Mouse (Mus musculus) spleen, adult 2 months (tissue): ENCODE results near the gene Adgrg2. TPM values are rescaled to one million over a fixed set of nuclear protein-coding genes. Genes with fewer than 3 reads are reported as not detected.

Experiments used
- DNase-seq, 2 experiments: peaks; one replicate each; pipeline versions ENCODE4 v3.0.0 to v3.0.0-alpha.2; 2012 to 2021; ENCODE audit warnings: low spot score in 2 of 2, low read depth in 1 of 2
- H3K27ac ChIP-seq: fragments of 200-500 bp; 2 replicates; pipeline ENCODE4 v1.5.1; 2012; ENCODE audit warnings: low read length, inconsistent platforms; ENCODE audit not compliant: insufficient read depth
- H3K27me3 ChIP-seq: fragments of 200-500 bp; 2 replicates; pipeline ENCODE4 v1.6.1; 2012; ENCODE audit warnings: mild to moderate bottlenecking, moderate library complexity, low read length, inconsistent platforms; ENCODE audit not compliant: control insufficient read depth, insufficient read depth
- H3K36me3 ChIP-seq: fragments of 200-500 bp; 2 replicates; pipeline ENCODE4 v1.6.1; 2012; ENCODE audit warnings: mild to moderate bottlenecking, low read length, inconsistent platforms; ENCODE audit not compliant: control insufficient read depth, insufficient read depth
- H3K4me1 ChIP-seq: fragments of 200-500 bp; 2 replicates; pipeline ENCODE4 v1.6.1; 2011; ENCODE audit warnings: inconsistent platforms; ENCODE audit not compliant: control insufficient read depth, insufficient read depth, insufficient read length
- H3K4me3 ChIP-seq: fragments of 200-500 bp; 2 replicates; pipeline ENCODE4 v1.5.1; 2011; ENCODE audit warnings: mild to moderate bottlenecking, inconsistent platforms; ENCODE audit not compliant: insufficient read depth, insufficient read length; ENCODE audit errors: extremely low read depth
- CTCF ChIP-seq: fragments of 200-500 bp; IDR thresholded peaks from 2 replicates; pipeline ENCODE4 v1.5.1; 2011; ENCODE audit warnings: mild to moderate bottlenecking, inconsistent platforms; ENCODE audit not compliant: insufficient read depth, insufficient read length, insufficient replicate concordance; ENCODE audit errors: extremely low read depth
- POLR2A ChIP-seq: fragments of 200-500 bp; IDR thresholded peaks from 2 replicates; pipeline ENCODE4 v1.6.1; 2011; ENCODE audit warnings: low read depth, low read length, inconsistent platforms
- WGBS: fragments of 180-500 bp; shearing (Covaris S2); methylation state at CpG from one replicate; pipeline ENCODE4 v1.1.7; 2018; 5-methylcytosine and 5-hydroxymethylcytosine counted together
- polyA plus RNA-seq: library from polyadenylated mRNA; depleted of rRNA; stranded (reverse); fragments of >200 nt; gene quantifications from 2 replicates; pipeline ENCODE4 v1.2.3, GENCODE M21; 2012

Gene Adgrg2
- polyA plus RNA-seq, 1 experiment: 1.2 TPM

DNA sequence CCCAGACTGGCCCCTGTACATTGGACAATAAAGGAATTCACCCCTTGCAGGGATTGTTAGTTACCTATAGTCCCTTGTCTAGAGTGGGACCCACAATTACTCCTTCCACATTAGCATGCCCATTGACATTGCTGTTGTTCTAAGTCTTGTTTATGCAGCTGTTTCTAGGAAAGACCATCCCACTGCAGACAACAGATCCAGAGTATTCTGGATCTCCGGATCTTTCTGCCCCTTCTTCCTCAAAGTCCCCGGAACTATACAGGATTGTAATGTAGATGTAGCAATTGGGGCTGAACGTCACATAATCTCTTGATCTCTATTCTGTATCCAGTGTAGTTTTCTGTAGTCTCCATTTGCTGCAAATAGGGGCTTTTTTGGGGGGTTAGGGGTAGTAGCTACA, 57.9 kb downstream of the Adgrg2 start:
- DNase-seq: no peak
- WGBS: 87% methylated on average over 3 of the region's 3 CpGs

DNA sequence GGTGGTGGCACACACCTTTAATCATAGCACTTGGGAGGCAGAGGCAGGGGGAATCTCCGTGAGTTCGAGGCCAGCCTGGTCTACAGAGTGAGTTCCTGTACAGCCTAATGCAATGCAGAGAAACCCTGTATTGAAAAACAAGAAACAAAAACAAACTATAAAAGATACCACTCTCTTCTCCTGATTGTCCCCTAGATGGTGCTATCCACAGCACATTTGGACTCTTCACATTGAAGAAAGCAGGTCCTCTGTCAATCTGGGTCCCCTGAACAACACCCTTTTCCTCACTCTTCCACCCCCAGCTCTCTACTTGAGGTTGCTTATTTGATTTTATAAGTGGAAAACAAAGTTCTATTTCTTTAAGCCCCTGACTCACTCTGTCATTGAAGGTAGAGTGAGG, 58.9 kb downstream of the Adgrg2 start:
- H3K27ac ChIP-seq: no peak overlapping the region
- WGBS: 64% methylated on average over 2 of the region's 2 CpGs
- no peaks in the 10 kb centered on the region for H3K27me3 ChIP-seq
- DNase-seq: no peak
- no peaks in the 10 kb centered on the region for H3K36me3 ChIP-seq
- no peak overlapping the region for H3K4me3 ChIP-seq
- no peaks in the 10 kb centered on the region for H3K4me1 ChIP-seq
- TF ChIP-seq CTCF (no peak), POLR2A (no peak)

More for the DNA sequence above, 57.9 kb downstream of the Adgrg2 start:
- no peaks in the 10 kb centered on the region for H3K27me3 ChIP-seq
- no peaks in the 10 kb centered on the region for H3K4me1 ChIP-seq
- H3K36me3 ChIP-seq: no peaks in the 10 kb centered on the region
- no peak overlapping the region for H3K27ac ChIP-seq
- no peak for TF ChIP-seq CTCF
- H3K4me3 ChIP-seq: no peak overlapping the region

DNA sequence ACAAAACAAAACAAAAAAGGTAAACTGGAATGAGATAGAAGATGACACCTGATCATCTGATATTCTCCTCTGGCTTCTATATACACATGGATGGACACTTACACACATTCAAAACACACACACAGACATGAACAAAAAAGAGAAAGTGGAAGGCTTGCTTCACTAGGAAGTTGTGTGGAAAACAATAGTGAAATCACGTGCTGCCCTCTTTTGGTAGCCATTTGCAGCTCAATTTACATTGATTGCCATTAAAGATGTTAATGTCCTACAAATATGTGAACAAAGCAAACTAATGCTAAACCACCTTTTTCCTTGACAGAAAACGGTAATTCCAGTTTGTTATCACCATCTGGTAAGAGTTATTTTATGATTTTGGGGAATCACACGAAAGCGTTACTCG, 65.2 kb downstream of the Adgrg2 start:
- WGBS: 78% methylated on average over 5 of the region's 5 CpGs
- TF ChIP-seq CTCF: no peak
- no peak for TF ChIP-seq POLR2A
- Histone ChIP-seq H3K27ac (no peak overlapping the region), H3K27me3 (no peaks in the 10 kb centered on the region), H3K4me3 (no peak overlapping the region), H3K4me1 (no peaks in the 10 kb centered on the region), H3K36me3 (no peaks in the 10 kb centered on the region)
- DNase-seq: no peak

DNA sequence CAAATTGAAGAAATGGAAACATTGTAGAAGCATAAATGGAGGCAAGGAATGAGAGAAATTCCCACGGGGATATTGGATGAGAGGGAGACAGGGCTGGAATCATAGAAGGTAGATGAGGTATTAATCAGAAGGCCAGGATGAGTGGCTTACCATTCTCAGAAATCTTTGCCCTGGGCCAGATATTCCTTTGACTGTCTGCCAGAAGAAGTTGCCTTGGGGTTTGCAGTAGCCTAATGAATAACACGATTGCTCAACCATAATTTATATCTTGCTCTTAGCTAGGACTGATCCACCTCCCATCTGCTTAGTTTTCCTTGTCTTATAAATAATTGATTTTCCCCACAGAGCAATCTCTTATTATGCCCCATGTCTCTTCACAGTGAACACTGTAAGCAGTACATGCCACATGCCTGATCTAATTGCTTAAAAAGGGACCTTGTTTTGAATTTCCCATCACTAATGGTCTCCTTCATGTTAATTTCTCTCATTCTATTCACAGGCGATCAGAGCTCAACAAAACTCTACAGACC, 80.8 kb downstream of the Adgrg2 start:
- Histone ChIP-seq H3K27ac (no peak overlapping the region), H3K4me1 (no peaks in the 10 kb centered on the region), H3K36me3 (no peaks in the 10 kb centered on the region), H3K27me3 (no peaks in the 10 kb centered on the region), H3K4me3 (no peak overlapping the region)
- 74% methylated on average over 3 of the region's 3 CpGs for WGBS
- no peak for DNase-seq
- TF ChIP-seq CTCF (no peak), POLR2A (no peak)

DNA sequence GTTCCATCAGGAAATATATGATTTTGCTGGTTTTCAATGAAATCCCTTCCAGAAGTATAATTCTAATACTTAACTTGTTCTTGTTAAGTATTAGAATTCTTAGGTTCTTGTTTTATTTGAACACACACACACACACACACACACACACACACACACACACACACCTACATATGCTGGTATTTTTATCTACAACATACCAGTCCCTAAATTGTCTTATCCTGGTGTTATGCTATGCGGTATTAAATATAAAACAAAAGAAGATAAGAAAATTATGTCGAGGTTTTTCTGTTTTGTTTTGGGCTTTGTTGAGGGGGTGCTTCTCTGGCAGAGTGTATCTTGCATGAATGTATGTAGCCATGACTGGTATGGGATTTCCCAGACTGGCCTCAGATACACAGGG, 99.3 kb downstream of the Adgrg2 start:
- Histone ChIP-seq H3K36me3 (no peaks in the 10 kb centered on the region), H3K27me3 (no peaks in the 10 kb centered on the region), H3K4me1 (no peaks in the 10 kb centered on the region), H3K4me3 (no peak overlapping the region), H3K27ac (no peak overlapping the region)
- DNase-seq: no peak
- TF ChIP-seq POLR2A (no peak), CTCF (no peak)
- 66% methylated on average over 2 of the region's 2 CpGs for WGBS

DNA sequence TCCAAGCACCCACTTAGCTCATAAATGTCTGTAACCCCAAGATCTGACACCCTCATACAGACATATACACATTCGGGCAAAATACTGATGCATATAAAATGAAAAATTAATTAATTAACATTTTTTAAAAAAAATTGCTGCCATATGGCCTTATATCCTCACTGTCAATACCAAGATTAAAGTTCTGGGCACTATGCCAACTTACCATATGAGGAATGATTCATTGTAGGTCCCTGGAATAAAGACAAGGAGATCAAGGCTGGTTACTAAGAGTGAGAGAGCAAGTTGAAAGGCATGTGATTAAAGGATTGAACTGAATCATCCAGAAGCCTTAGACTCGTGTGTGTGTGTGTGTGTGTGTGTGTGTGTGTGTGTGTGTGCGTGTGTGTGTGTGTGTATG, 103.8 kb downstream of the Adgrg2 start:
- no peak for DNase-seq
- Histone ChIP-seq H3K4me3 (no peak overlapping the region), H3K27me3 (no peaks in the 10 kb centered on the region), H3K4me1 (no peaks in the 10 kb centered on the region), H3K36me3 (no peaks in the 10 kb centered on the region), H3K27ac (no peak overlapping the region)
- TF ChIP-seq CTCF (no peak), POLR2A (no peak)
- WGBS: 44% methylated on average over 3 of the region's 3 CpGs

DNA sequence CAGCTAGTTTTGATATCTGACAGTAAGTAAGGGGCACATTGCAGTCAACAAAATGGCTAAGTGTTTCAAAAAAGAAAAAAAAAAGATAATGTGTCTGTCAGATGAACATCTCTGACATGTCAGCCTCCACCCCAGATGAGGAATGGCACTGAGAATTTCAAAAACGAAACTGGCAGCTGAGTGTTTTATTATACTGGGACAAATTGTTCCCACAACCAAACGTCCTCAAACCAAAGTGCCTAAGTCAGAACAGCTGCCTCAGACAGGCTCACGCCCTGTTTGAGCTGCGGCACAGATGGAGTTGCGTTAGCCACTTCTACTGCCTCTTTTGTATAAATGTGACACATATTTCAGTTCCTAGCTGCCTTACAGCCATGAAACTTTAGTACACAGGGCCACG, 104.4 kb downstream of the Adgrg2 start:
- Histone ChIP-seq H3K4me1 (no peaks in the 10 kb centered on the region), H3K4me3 (no peak overlapping the region), H3K27me3 (no peaks in the 10 kb centered on the region), H3K27ac (no peak overlapping the region), H3K36me3 (no peaks in the 10 kb centered on the region)
- TF ChIP-seq CTCF (no peak), POLR2A (no peak)
- 62% methylated on average over 6 of the region's 6 CpGs for WGBS
- DNase-seq: no peak
